ENCODE assay signal across 18 mouse cellular contexts in the genomic region with DNA sequence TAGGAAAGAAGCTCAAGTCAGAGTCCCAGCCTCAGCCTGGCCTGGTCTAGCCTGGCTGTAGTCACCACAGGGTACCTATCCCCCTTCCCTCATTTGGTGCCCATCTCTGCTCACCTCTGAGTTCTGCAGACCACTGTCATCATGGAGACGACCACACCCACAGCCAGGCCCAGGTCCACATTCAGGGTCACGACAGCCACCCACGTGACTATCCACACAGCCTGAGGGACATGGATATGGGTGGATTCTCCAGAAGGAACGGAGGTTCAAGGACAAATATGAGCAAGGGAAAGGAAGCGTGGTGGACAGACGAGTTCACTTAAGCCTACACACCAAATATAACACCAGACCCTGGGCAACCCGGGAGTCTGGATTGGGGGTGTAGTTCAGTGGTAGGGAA.
"Had no signal": no experiment of that assay in that cellular context is flagged by ENCODE, and none has a peak within 500 bp of the region (broad histone marks: within the 10 kb centered on the region; RNA-seq: fewer than 3 reads in every experiment).

No protein-coding gene starts in this region.

- H3K27ac ChIP-seq: limb, embryonic 12.5 days; limb, embryonic 15.5 days; liver, embryonic 13.5 days; neural tube, embryonic 13.5 days; stomach, embryonic 15.5 days had no signal

- H3K4me3 ChIP-seq: limb, embryonic 12.5 days; limb, embryonic 15.5 days; liver, embryonic 13.5 days; myocyte; neural tube, embryonic 13.5 days; stomach, embryonic 15.5 days had no signal

- H3K9me3 ChIP-seq: limb, embryonic 12.5 days; limb, embryonic 15.5 days; liver, embryonic 13.5 days; neural tube, embryonic 13.5 days; stomach, embryonic 15.5 days had no signal

- H3K9ac ChIP-seq: limb, embryonic 12.5 days; limb, embryonic 15.5 days; liver, embryonic 13.5 days; neural tube, embryonic 13.5 days; stomach, embryonic 15.5 days had no signal

- DNase-seq: kidney, adult 9 months; kidney, postnatal 14 days; kidney, postnatal 4 days; left cerebral cortex, postnatal 4 days; liver, embryonic 13.5 days; lung, adult 2 months; lung, postnatal 14 days; midbrain, embryonic 14.5 days; retina, postnatal 1 day; right cerebral cortex, postnatal 25 days; spleen, adult 18-20 months; thymus, postnatal 25 days had no signal

- H3K36me3 ChIP-seq: limb, embryonic 12.5 days; limb, embryonic 15.5 days; stomach, embryonic 15.5 days had no signal

- H3K4me2 ChIP-seq: limb, embryonic 12.5 days; limb, embryonic 15.5 days; liver, embryonic 13.5 days; midbrain, embryonic 11.5 days; neural tube, embryonic 13.5 days; stomach, embryonic 15.5 days had no signal
